Mouse (Mus musculus): Measurements from ENCODE around the gene Itga8. TPM values are rescaled to one million over a fixed set of nuclear protein-coding genes. Genes with fewer than 3 reads are reported as not detected.

Itga8 gene
- polyA plus RNA-seq, 1 experiment from 2014 or later = 37.4 TPM

- no peaks in the 10 kb centered on the region for H3K4me1 ChIP-seq (replicated peaks; ENCODE audit: insufficient read depth, low read length)
- ATAC-seq (replicated peaks; ENCODE audit: low FRiP score, low read depth) = no peak
- no peaks in the 10 kb centered on the region for H3K9me3 ChIP-seq (replicated peaks; ENCODE audit: low read length)
- 85% methylated on average over 7 of the region's 7 CpGs for WGBS
- no peak for DNase-seq (ENCODE audit: low spot score)
- H3K27me3 ChIP-seq (ENCODE audit: insufficient read depth, low read length) = no peaks in the 10 kb centered on the region
- no peak for TF ChIP-seq CTCF (IDR thresholded peaks at IDR 0.05; ENCODE audit: low read depth)
- 0 out of 2 replicates have a peak, but pooled peaks cover 5% of the 10 kb centered on the region for H3K36me3 ChIP-seq (ENCODE audit: insufficient read depth, low read length)
- no peak overlapping the region for H3K9ac ChIP-seq (ENCODE audit: low read depth, low read length)
- H3K4me3 ChIP-seq (replicated peaks; ENCODE audit: low read depth, low read length) = no peak overlapping the region
- H3K27ac ChIP-seq = no peak overlapping the region
- H3K4me2 ChIP-seq (ENCODE audit: low read length) = no peak overlapping the region
These were observed 126.8 kb downstream of the Itga8 start for GRCm38 (mm10) chr2:12174722-12175427.

DNA sequence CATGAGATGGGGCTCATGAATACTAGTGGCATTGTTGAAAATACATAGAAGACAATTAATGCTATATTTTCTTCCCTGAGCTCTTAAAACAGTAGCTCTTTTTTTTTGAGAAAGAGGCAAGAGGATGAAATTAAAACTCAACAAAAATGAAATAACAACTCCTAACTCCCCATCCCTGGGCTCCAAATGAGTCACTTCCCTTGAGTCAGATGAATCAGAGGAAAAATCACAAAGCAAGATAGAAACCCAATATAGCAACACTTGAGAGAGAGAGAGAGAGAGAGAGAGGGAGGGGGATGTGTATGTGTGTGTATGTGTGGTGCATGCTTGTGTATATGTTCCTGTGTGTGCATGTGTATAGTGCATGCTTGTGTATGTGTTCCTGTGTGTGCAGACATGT lies 131.5 kb downstream of the Itga8 start:
- ATAC-seq (replicated peaks; ENCODE audit: low FRiP score, low read depth) (no peak), DNase-seq (ENCODE audit: low spot score) (no peak)
- Histone ChIP-seq H3K27ac (no peak overlapping the region), H3K36me3 (ENCODE audit: insufficient read depth, low read length) (0 out of 2 replicates have a peak, but pooled peaks cover 5% of the 10 kb centered on the region), H3K9ac (ENCODE audit: low read depth, low read length) (no peak overlapping the region), H3K4me2 (ENCODE audit: low read length) (no peak overlapping the region), H3K4me1 (replicated peaks; ENCODE audit: insufficient read depth, low read length) (no peaks in the 10 kb centered on the region), H3K9me3 (replicated peaks; ENCODE audit: low read length) (no peaks in the 10 kb centered on the region), H3K27me3 (ENCODE audit: insufficient read depth, low read length) (no peaks in the 10 kb centered on the region), H3K4me3 (replicated peaks; ENCODE audit: low read depth, low read length) (no peak overlapping the region)
- TF ChIP-seq CTCF (IDR thresholded peaks at IDR 0.05; ENCODE audit: low read depth) = no peak

DNA sequence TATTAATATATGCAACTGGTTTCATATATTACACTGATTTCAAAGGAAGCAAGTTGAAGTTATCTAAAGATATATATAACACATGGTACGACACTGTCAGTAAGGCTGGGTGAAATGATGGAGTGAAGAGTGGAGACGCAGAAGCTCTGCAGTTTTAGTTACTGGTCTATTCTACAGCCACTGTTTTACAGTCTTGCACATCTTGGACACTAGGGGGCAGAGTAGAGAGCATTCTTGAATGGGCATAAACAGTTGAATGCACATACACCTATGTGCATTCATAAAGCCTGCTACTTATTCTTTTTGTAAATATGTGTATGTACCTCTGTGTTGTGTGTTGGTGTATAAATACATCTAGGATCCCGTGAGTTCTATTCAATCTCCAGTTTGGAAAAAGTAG lies 141.2 kb downstream of the Itga8 start:
- Histone ChIP-seq H3K4me1 (replicated peaks; ENCODE audit: insufficient read depth, low read length) (no peaks in the 10 kb centered on the region), H3K9ac (ENCODE audit: low read depth, low read length) (no peak overlapping the region), H3K27me3 (ENCODE audit: insufficient read depth, low read length) (no peaks in the 10 kb centered on the region), H3K4me2 (ENCODE audit: low read length) (no peak overlapping the region), H3K36me3 (ENCODE audit: insufficient read depth, low read length) (0 out of 2 replicates have a peak, but pooled peaks cover 3% of the 10 kb centered on the region), H3K9me3 (replicated peaks; ENCODE audit: low read length) (no peaks in the 10 kb centered on the region), H3K4me3 (replicated peaks; ENCODE audit: low read depth, low read length) (no peak overlapping the region), H3K27ac (no peak overlapping the region)
- WGBS = 84% methylated on average over 3 of the region's 3 CpGs
- ATAC-seq (replicated peaks; ENCODE audit: low FRiP score, low read depth) (no peak), DNase-seq (ENCODE audit: low spot score) (peak; percentile 55)
- peak; percentile 72 for TF ChIP-seq CTCF (IDR thresholded peaks at IDR 0.05; ENCODE audit: low read depth)

DNA sequence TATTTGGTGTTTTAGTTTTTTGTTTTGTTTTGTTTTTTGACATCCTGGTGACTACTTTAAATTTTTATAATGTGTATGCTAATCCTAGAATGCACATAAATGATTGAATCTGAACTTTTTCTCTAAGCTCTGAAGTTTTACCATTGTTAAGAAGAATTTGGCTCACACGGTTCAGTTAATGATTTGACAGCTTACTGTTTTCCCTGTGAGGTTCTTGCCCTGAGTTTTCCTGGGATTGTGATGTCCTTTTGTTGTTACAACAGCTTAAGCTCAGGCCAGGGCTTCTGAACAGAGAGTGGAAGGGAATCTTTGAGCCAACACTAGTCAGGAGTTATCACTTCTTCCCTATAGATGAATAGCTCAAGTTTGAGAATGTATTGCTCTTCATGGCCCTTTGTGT lies 144.7 kb downstream of the Itga8 start:
- Histone ChIP-seq H3K27me3 (ENCODE audit: insufficient read depth, low read length) (no peaks in the 10 kb centered on the region), H3K4me1 (replicated peaks; ENCODE audit: insufficient read depth, low read length) (no peaks in the 10 kb centered on the region), H3K4me3 (replicated peaks; ENCODE audit: low read depth, low read length) (no peak overlapping the region), H3K36me3 (ENCODE audit: insufficient read depth, low read length) (0 out of 2 replicates have a peak, but pooled peaks cover 3% of the 10 kb centered on the region), H3K4me2 (ENCODE audit: low read length) (no peak overlapping the region), H3K9me3 (replicated peaks; ENCODE audit: low read length) (no peaks in the 10 kb centered on the region), H3K9ac (ENCODE audit: low read depth, low read length) (no peak overlapping the region), H3K27ac (no peak overlapping the region)
- TF ChIP-seq CTCF (IDR thresholded peaks at IDR 0.05; ENCODE audit: low read depth) = no peak
- WGBS = 34% methylated on average over 1 of the region's 1 CpGs
- no peak for ATAC-seq (replicated peaks; ENCODE audit: low FRiP score, low read depth)
- no peak for DNase-seq (ENCODE audit: low spot score)

- WGBS = 83% methylated on average over 3 of the region's 3 CpGs
- no peak overlapping the region for H3K4me3 ChIP-seq (replicated peaks; ENCODE audit: low read depth, low read length)
- H3K36me3 ChIP-seq (ENCODE audit: insufficient read depth, low read length) = 0 out of 2 replicates have a peak, but pooled peaks cover 3% of the 10 kb centered on the region
- TF ChIP-seq CTCF (IDR thresholded peaks at IDR 0.05; ENCODE audit: low read depth) = no peak
- no peaks in the 10 kb centered on the region for H3K9me3 ChIP-seq (replicated peaks; ENCODE audit: low read length)
- ATAC-seq (replicated peaks; ENCODE audit: low FRiP score, low read depth) = no peak
- no peaks in the 10 kb centered on the region for H3K27me3 ChIP-seq (ENCODE audit: insufficient read depth, low read length)
- H3K9ac ChIP-seq (ENCODE audit: low read depth, low read length) = no peak overlapping the region
- no peak for DNase-seq (ENCODE audit: low spot score)
- H3K4me2 ChIP-seq (ENCODE audit: low read length) = no peak overlapping the region
- no peak overlapping the region for H3K27ac ChIP-seq
- no peaks in the 10 kb centered on the region for H3K4me1 ChIP-seq (replicated peaks; ENCODE audit: insufficient read depth, low read length)
These were observed 145.3 kb downstream of the Itga8 start for GRCm38 (mm10) chr2:12156401-12156800.

DNA sequence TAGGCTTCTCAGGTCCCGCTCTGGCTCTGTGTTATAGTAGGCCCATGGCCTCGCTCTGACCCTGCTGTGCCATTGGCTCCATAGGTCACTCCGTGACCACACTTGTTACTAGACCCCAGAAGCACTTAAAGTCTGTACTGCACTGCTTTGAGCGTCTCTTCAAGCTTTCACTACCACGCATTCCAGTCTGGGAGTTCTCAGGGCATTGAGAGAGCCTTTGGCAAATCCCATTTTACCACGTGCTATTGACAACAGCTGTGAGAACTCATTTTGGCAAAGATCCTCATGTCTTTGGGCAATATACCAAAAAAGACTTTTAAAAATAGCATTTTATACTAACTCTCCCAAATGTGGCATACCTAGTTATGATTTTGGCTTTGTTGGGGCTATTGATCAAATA lies 147.0 kb downstream of the Itga8 start:
- DNase-seq (ENCODE audit: low spot score) (no peak), ATAC-seq (replicated peaks; ENCODE audit: low FRiP score, low read depth) (no peak)
- Histone ChIP-seq H3K4me1 (replicated peaks; ENCODE audit: insufficient read depth, low read length) (no peaks in the 10 kb centered on the region), H3K27me3 (ENCODE audit: insufficient read depth, low read length) (no peaks in the 10 kb centered on the region), H3K36me3 (ENCODE audit: insufficient read depth, low read length) (0 out of 2 replicates have a peak, but pooled peaks cover 3% of the 10 kb centered on the region), H3K27ac (no peak overlapping the region), H3K9ac (ENCODE audit: low read depth, low read length) (no peak overlapping the region), H3K4me2 (ENCODE audit: low read length) (no peak overlapping the region), H3K9me3 (replicated peaks; ENCODE audit: low read length) (no peaks in the 10 kb centered on the region), H3K4me3 (replicated peaks; ENCODE audit: low read depth, low read length) (no peak overlapping the region)
- 79% methylated on average over 6 of the region's 6 CpGs for WGBS
- TF ChIP-seq CTCF (IDR thresholded peaks at IDR 0.05; ENCODE audit: low read depth) = no peak

Data from kidney, postnatal 0 days (tissue).